Mouse (Mus musculus): ENCODE data around the gene Snx21. TPM values are rescaled to one million over a fixed set of nuclear protein-coding genes. Genes with fewer than 3 reads are reported as not detected.
A peak's percentile ranks its signal among the peaks of the same experiment; 100 is the strongest.

Gene Snx21
- polyA plus RNA-seq (2014; fragmentation: Nextera tagmentation; extraction: Ambion mirVana) = 8.6 and 11.6 TPM in 2 replicates

DNA sequence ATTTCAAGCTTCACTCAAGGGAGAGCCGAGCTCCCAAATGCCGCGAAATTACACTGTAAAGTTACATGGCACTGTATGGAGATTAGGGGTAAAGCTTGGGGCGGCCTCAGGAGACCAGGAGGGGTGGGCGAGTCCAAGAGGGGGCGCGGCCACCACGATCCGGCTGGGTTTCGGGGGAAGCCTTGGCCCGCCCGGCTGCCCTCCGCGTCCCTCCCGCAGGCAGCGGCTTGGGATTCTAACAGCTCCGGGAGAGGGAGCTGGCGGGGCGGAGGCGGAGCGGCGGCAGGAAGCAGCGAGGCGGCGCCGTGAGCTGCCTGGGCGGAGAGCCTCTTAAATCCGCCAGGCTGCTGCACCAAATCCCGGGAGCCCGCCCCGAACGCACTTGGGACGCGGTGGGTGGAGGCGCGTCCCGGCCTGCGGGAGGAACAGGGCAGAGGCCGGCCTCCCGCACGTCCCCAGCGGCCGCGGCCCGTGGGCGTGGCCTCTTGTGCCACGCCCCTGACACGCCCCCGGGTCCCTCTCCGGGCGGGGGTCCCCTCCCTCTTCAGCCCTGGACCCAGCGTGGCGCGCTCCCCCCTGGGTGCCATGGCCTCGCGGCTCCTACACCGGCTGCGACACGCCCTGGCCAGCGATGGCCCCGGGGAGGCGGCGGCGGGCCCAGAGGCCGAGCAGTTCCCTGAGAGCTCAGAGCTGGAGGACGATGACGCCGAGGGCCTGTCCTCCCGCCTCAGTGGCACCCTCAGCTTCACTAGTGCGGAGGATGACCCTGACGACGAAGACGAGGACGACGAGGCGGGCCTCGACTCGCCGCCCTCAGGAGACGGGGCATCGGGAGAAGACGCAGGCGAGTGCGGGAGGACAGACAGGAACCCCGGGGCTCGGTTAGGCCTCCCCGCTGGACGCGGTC lies at the start of gene Snx21:
TSS of gene Snx21 (plus strand) at position 343 of the 907 bp plus-strand sequence.
- H3K27ac ChIP-seq (ENCODE audit: low read depth, low read length) = peak within 1 kb of the TSS; percentile 0; the same call in 1 of the 2 replicates
- under 1% methylated on average over 65 of the region's 89 CpGs for WGBS
- DNase-seq (ENCODE audit: low spot score) (peak; percentile 93), ATAC-seq (ENCODE audit: low FRiP score) (peak; percentile 88)
- peaks cover 2% of the 10 kb centered on the region; the same call in 1 of the 2 replicates for H3K4me1 ChIP-seq (replicated peaks; ENCODE audit: control insufficient read depth, insufficient read depth, low read length)
- peak within 1 kb of the TSS; percentile 56 for H3K4me3 ChIP-seq (ENCODE audit: low read depth, low read length)
- H3K27me3 ChIP-seq (ENCODE audit: control insufficient read depth, insufficient read depth, low read length) = no peaks in the 10 kb centered on the region
- no peaks in the 10 kb centered on the region for H3K36me3 ChIP-seq (ENCODE audit: control insufficient read depth, insufficient read depth, low read length)
- peak within 1 kb of the TSS; percentile 56 for H3K4me2 ChIP-seq (replicated peaks; ENCODE audit: low read depth, low read length)
- peak within 1 kb of the TSS; percentile 63 for H3K9ac ChIP-seq (ENCODE audit: low read depth, low read length)
- H3K9me3 ChIP-seq (ENCODE audit: control insufficient read depth, low read length) = no peaks in the 10 kb centered on the region

DNA sequence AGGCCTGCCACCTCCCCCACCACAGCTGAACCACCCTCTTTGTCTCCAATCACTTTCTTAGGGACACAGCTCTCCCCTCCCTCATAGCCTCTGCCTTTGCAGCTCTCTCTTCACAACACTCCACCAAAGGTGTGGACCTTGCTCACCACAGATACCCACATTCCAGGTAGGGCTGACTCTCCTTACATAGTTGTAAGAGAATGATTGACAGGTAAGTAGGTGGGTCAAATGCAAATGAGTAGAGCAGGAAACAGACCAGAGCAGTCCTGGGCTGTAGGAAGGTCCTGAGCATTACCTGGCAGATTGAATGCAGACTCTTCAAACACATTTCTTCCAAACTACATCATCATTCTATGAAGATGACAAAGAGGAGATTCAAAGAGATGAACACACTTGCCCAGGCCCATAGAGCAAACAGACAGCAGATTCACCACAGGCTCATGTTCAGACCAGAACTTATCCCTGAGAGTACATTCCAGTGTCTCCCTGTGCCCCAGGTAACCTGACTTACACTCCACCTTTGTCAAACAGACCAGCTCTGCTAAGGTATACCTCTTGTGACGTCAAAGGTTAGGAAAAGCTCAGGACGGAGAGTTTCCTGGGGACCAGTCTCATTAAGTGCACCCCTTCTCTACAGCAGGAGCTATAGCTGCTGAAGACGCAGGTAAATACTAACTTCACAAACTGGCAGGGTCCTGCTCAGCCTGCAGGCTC lies 48.1 kb upstream of the Snx21 start:
- DNase-seq (ENCODE audit: low spot score) = no peak
- 80% methylated on average over 3 of the region's 3 CpGs for WGBS

DNA sequence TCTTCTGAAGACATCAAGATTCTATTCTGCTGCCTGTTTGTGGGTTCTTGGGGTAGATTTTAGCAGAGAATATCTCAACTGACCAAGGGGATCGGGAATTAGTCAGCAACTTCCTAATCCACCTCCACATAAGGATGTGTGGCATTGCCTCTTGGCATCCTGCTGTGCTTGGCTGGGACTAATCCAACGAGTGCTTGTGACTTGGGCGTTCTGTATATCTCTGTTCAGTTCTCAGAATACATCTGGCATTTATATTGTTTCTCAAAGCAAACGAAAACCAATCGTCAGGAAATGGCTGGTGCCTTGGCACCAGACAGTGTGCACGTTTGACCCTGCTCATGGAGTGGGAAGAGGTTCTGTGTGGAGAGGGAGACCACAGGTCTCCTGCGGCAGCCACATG lies 45.7 kb upstream of the Snx21 start:
- 61% methylated on average over 7 of the region's 7 CpGs for WGBS
- Histone ChIP-seq H3K4me3 (ENCODE audit: low read depth, low read length) (no peak overlapping the region), H3K4me1 (replicated peaks; ENCODE audit: control insufficient read depth, insufficient read depth, low read length) (no peaks in the 10 kb centered on the region), H3K36me3 (ENCODE audit: control insufficient read depth, insufficient read depth, low read length) (no peaks in the 10 kb centered on the region), H3K4me2 (replicated peaks; ENCODE audit: low read depth, low read length) (no peak overlapping the region), H3K9ac (ENCODE audit: low read depth, low read length) (no peak overlapping the region), H3K9me3 (ENCODE audit: control insufficient read depth, low read length) (no peaks in the 10 kb centered on the region), H3K27me3 (ENCODE audit: control insufficient read depth, insufficient read depth, low read length) (no peaks in the 10 kb centered on the region), H3K27ac (ENCODE audit: low read depth, low read length) (no peak overlapping the region)
- DNase-seq (ENCODE audit: low spot score) (no peak), ATAC-seq (ENCODE audit: low FRiP score) (no peak)

More for the DNA sequence above, 48.1 kb upstream of the Snx21 start:
- Histone ChIP-seq H3K4me2 (replicated peaks; ENCODE audit: low read depth, low read length) (no peak overlapping the region), H3K9me3 (ENCODE audit: control insufficient read depth, low read length) (no peaks in the 10 kb centered on the region), H3K4me3 (ENCODE audit: low read depth, low read length) (no peak overlapping the region), H3K27me3 (ENCODE audit: control insufficient read depth, insufficient read depth, low read length) (no peaks in the 10 kb centered on the region), H3K36me3 (ENCODE audit: control insufficient read depth, insufficient read depth, low read length) (no peaks in the 10 kb centered on the region), H3K27ac (ENCODE audit: low read depth, low read length) (no peak overlapping the region), H3K9ac (ENCODE audit: low read depth, low read length) (no peak overlapping the region), H3K4me1 (replicated peaks; ENCODE audit: control insufficient read depth, insufficient read depth, low read length) (no peaks in the 10 kb centered on the region)
- ATAC-seq (ENCODE audit: low FRiP score) = no peak

DNA sequence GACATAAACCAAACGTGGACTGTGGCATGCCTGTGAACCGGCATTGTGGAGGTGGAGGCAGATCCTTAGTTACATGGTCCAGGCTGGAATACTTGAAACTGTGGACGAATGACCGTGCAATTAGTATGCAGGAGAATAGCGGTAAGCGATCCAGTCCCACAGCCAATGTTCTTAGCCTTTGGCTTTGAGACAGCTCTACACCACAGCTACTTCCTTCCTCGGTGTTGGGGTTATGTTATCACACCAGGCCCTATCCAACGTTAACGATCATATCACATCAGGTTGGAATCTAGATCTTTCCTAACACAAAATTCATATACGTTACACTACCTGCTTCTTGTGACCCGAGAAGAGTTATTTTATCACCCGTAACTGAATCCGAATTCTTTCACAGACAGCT lies 40.6 kb upstream of the Snx21 start:
- Histone ChIP-seq H3K27ac (ENCODE audit: low read depth, low read length) (no peak overlapping the region), H3K9me3 (ENCODE audit: control insufficient read depth, low read length) (no peaks in the 10 kb centered on the region), H3K27me3 (ENCODE audit: control insufficient read depth, insufficient read depth, low read length) (no peaks in the 10 kb centered on the region), H3K4me2 (replicated peaks; ENCODE audit: low read depth, low read length) (peak overlapping the region; percentile 77), H3K4me3 (ENCODE audit: low read depth, low read length) (peak overlapping the region; percentile 77), H3K36me3 (ENCODE audit: control insufficient read depth, insufficient read depth, low read length) (no peaks in the 10 kb centered on the region), H3K9ac (ENCODE audit: low read depth, low read length) (peak overlapping the region; percentile 92), H3K4me1 (replicated peaks; ENCODE audit: control insufficient read depth, insufficient read depth, low read length) (peaks cover 7% of the 10 kb centered on the region; the same call in 1 of the 2 replicates)
- DNase-seq (ENCODE audit: low spot score) (no peak), ATAC-seq (ENCODE audit: low FRiP score) (no peak)
- 78% methylated on average over 13 of the region's 13 CpGs for WGBS

DNA sequence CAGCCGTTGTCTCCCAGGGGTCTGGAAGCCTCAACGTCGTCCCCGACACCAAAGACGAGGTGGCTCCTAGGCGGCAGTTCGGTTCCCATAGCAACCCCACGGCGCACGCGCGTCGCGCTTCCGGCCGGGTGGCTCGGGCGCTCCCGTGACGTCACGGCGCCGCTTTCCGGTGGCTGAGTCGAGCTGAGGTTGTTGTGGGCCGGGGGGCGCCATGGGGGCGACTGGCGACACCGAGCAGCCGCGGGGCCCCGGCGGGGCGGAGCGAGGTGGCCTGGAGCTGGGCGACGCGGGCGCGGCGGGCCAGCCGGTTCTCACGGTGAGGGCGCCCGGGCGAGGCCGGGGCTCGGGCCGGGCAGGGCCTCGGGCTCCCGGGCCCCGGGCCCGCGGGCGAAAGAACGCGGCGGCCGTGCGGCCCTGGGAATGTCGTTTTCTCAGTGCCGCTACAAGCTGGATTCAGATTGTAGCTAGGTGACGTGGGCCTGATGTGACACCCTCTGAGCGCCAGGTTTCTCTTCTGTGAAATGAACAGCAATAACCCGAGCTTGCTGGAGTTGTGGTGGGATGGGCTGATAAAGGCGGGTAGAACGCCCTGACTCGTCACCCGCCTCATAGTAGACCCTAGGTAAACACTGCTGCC lies 39.7 kb upstream of the Snx21 start, which contains the start of the genes Wfdc3 and Dnttip1:
TSS of gene Wfdc3 (minus strand) at position 89 of the 637 bp plus-strand sequence.
TSS of gene Dnttip1 (plus strand) at position 141 of the 637 bp plus-strand sequence.
- H3K9ac ChIP-seq (ENCODE audit: low read depth, low read length) = peak within 1 kb of the TSS; percentile 92
- no peaks in the 10 kb centered on the region for H3K27me3 ChIP-seq (ENCODE audit: control insufficient read depth, insufficient read depth, low read length)
- under 1% methylated on average over 52 of the region's 70 CpGs for WGBS
- no peaks in the 10 kb centered on the region for H3K9me3 ChIP-seq (ENCODE audit: control insufficient read depth, low read length)
- peak within 1 kb of the TSS; percentile 53; the same call in 1 of the 2 replicates for H3K27ac ChIP-seq (ENCODE audit: low read depth, low read length)
- ATAC-seq (ENCODE audit: low FRiP score) (peak; percentile 93), DNase-seq (ENCODE audit: low spot score) (peak; percentile 97)
- H3K4me3 ChIP-seq (ENCODE audit: low read depth, low read length) = peak within 1 kb of the TSS; percentile 77
- peak within 1 kb of the TSS; percentile 77 for H3K4me2 ChIP-seq (replicated peaks; ENCODE audit: low read depth, low read length)
- no peaks in the 10 kb centered on the region for H3K36me3 ChIP-seq (ENCODE audit: control insufficient read depth, insufficient read depth, low read length)
- H3K4me1 ChIP-seq (replicated peaks; ENCODE audit: control insufficient read depth, insufficient read depth, low read length) = peaks cover 7% of the 10 kb centered on the region; the same call in 1 of the 2 replicates

DNA sequence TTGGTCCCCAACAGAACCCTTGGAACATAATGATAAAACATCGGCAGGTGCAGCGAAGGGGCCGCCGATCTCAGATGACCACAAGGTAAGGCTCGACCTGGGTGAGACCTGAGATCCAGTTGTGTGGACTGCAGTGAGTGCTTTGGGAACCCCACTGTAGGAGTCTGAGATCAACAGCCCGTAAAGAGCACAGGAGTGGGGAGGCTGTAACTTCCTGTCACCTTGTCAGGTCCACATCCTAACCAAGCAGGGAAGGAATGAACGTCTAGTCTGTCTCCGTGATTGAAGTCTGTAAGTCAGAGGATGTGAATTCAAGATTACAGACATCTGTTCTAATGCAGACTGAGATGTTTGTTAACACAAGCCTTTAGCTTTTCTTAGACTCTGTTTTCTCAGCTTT lies 38.9 kb upstream of the Snx21 start:
- no peak for DNase-seq (ENCODE audit: low spot score)
- no peaks in the 10 kb centered on the region for H3K9me3 ChIP-seq (ENCODE audit: control insufficient read depth, low read length)
- no peaks in the 10 kb centered on the region for H3K36me3 ChIP-seq (ENCODE audit: control insufficient read depth, insufficient read depth, low read length)
- H3K4me3 ChIP-seq (ENCODE audit: low read depth, low read length) = peak overlapping the region; percentile 77
- no peak overlapping the region for H3K27ac ChIP-seq (ENCODE audit: low read depth, low read length)
- WGBS = 63% methylated on average over 8 of the region's 8 CpGs
- H3K4me2 ChIP-seq (replicated peaks; ENCODE audit: low read depth, low read length) = peak overlapping the region; percentile 77
- peaks cover 7% of the 10 kb centered on the region; the same call in 1 of the 2 replicates for H3K4me1 ChIP-seq (replicated peaks; ENCODE audit: control insufficient read depth, insufficient read depth, low read length)
- no peaks in the 10 kb centered on the region for H3K27me3 ChIP-seq (ENCODE audit: control insufficient read depth, insufficient read depth, low read length)
- peak overlapping the region; percentile 92 for H3K9ac ChIP-seq (ENCODE audit: low read depth, low read length)
- ATAC-seq (ENCODE audit: low FRiP score) = no peak

GRCm38 (mm10) chr2:164748191-164748590 lies 37.4 kb upstream of the Snx21 start:
- 90% methylated on average over 4 of the region's 4 CpGs for WGBS
- H3K4me2 ChIP-seq (replicated peaks; ENCODE audit: low read depth, low read length) = no peak overlapping the region

GRCm38 (mm10) chr2:164748991-164749390 lies 36.6 kb upstream of the Snx21 start:
- DNase-seq (ENCODE audit: low spot score) = no peak
- no peak for ATAC-seq (ENCODE audit: low FRiP score)
- H3K4me2 ChIP-seq (replicated peaks; ENCODE audit: low read depth, low read length) = no peak overlapping the region
- H3K27me3 ChIP-seq (ENCODE audit: control insufficient read depth, insufficient read depth, low read length) = no peaks in the 10 kb centered on the region
- WGBS = 94% methylated on average over 6 of the region's 6 CpGs
- H3K36me3 ChIP-seq (ENCODE audit: control insufficient read depth, insufficient read depth, low read length) = no peaks in the 10 kb centered on the region
- H3K4me3 ChIP-seq (ENCODE audit: low read depth, low read length) = no peak overlapping the region
- no peak overlapping the region for H3K27ac ChIP-seq (ENCODE audit: low read depth, low read length)
- H3K9me3 ChIP-seq (ENCODE audit: control insufficient read depth, low read length) = no peaks in the 10 kb centered on the region
- no peak overlapping the region for H3K9ac ChIP-seq (ENCODE audit: low read depth, low read length)
- peaks cover 7% of the 10 kb centered on the region; the same call in 1 of the 2 replicates for H3K4me1 ChIP-seq (replicated peaks; ENCODE audit: control insufficient read depth, insufficient read depth, low read length)

More at GRCm38 (mm10) chr2:164748191-164748590, 37.4 kb upstream of the Snx21 start:
- Histone ChIP-seq H3K9ac (ENCODE audit: low read depth, low read length) (no peak overlapping the region), H3K36me3 (ENCODE audit: control insufficient read depth, insufficient read depth, low read length) (no peaks in the 10 kb centered on the region), H3K9me3 (ENCODE audit: control insufficient read depth, low read length) (no peaks in the 10 kb centered on the region), H3K4me1 (replicated peaks; ENCODE audit: control insufficient read depth, insufficient read depth, low read length) (peaks cover 7% of the 10 kb centered on the region; the same call in 1 of the 2 replicates), H3K27ac (ENCODE audit: low read depth, low read length) (no peak overlapping the region), H3K4me3 (ENCODE audit: low read depth, low read length) (no peak overlapping the region), H3K27me3 (ENCODE audit: control insufficient read depth, insufficient read depth, low read length) (no peaks in the 10 kb centered on the region)
- no peak for DNase-seq (ENCODE audit: low spot score)
- no peak for ATAC-seq (ENCODE audit: low FRiP score)
